Mouse (Mus musculus) urinary bladder, postnatal 25 days (tissue): ENCODE data around the gene Nop10.

Experiments
- DNase-seq: peaks from one replicate; pipeline ENCODE4 v3.0.0; 2022; ENCODE audit warnings: low spot score

The Nop10 gene

DNA sequence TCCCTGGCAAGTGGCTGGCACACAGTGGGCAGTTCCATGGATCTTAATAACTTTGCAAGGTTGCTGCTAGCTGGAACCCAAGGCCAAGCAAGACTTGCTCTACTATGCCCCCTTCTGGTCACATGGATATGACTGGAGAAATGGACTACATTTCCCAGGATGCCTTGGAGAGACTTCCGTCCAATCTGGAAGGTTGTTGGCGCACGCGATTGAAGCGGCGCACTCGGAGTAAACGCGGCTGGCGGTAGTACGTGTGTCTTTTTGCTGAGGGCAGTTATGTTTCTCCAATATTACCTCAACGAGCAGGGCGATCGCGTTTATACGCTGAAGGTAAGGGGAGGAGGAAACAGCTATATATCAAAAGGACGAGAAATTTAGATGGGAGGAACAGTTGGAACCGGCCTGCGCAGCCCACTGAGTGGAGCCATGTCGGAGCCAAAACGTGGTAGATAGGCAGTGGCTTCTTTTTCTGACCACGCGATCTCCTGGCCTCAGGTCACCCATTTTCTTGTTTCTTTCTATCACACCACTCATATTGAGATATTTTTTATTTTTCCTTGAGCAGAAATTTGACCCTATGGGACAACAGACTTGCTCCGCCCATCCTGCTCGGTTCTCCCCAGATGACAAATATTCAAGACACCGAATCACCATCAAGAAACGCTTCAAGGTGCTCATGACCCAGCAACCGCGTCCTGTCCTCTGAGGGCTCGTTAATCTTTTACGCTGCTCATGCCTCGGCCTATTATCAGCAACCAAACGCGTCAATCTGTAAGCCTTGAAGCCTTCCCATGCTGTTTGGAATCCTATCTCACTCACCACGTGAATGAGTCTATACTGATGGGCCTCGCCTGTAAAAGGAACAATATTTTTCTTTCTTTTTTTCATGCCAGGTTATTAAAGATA lies at the start of gene Nop10:
TSS of gene Nop10 (plus strand) at position 179 of the 906 bp plus-strand sequence.
- DNase-seq = peak; percentile 72

DNA sequence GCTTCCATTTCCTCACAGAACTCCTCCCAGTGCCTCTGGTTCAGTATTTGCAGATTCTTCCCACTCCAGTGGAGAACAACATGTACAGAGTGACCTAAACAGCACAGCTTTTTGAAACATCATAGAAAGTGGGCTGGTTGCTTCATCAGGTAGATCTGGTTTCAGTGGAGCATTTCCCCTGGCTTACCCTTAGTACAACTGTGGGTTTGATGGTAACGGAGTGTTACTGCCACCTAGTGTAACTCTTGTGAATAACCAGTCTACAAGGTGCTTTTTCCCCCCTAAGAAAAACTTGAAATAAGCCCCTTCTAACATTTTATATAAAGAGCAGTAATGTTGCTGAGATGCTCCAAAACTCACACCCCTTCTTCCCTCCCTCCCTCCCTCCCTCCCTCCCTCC lies 45.7 kb upstream of the Nop10 start:
- DNase-seq = no peak

DNA sequence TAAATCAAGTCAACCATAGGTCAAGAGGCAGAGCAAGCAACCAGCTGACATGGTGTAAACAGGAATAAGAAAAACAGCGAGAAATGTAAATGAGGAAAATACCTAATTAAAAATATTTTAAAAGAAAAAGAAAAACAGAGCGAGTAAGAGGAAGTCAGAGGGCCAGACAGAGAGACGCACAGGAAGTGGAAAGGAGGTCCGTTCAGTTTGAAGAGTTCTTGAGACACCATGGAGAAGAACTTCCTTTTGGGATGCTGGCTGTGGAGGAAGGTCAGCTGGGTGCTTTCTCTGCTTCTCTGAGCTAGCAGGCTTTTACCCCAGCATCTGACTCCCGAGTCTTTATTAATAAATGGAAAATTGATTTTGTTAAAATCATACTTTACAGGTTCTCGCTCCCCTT lies 44.1 kb upstream of the Nop10 start:
- DNase-seq = no peak

DNA sequence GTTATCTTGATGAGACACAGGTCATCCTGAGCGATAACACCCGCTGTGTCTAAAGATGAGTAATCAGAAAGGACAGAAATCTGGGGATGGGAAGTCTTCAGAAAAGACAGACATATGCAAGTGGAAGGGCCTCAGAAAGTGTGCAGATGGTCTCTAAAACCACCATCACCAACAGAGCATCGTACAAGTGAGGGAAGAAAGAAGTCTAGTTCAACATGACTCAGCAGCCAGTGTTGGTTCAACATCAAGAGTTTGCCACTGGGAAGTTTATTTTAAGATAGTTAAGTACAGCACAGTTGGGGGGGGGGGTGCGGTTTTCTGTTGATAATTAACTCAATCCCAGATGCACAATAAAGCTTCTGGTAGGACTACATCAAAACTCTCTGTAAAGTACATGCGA lies 40.8 kb upstream of the Nop10 start:
- DNase-seq = no peak

DNA sequence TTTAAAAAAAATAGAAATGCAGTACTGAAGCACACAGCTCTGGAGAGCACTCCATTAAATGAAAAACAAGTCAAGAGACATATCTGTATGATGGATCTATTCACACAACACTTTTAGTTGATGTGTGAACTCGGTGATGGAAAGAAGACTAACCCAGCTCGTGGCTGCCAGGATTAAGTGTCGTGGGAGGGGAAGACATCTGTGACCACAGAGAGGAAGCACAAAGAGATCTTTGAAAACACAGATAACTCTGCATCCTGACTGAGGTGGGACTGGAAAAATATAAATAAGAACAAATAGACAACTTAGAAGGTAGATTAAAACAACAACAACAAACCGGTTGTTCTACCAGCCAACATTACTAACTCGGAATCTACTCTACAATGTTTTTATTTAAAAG lies 39.1 kb upstream of the Nop10 start:
- DNase-seq = no peak

DNA sequence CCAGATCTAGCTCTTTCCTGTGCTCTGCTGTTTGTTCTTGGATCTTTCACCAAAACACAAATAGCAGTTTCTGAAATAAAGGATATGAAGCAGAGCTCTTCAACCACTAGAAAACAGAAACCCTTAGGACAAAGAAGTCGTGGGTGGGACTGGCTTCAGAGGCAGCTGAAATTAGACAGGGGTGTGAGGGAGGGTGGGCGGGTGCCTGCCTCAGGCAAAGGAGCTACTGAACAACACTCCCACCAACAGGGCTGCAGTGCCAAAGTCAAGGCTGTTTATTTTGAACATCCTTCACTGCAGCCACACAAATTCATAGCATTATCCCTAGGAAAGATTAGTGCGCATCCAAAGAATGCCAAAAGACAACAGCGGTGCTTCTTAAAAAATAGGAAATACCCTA lies 37.4 kb upstream of the Nop10 start:
- DNase-seq = no peak

DNA sequence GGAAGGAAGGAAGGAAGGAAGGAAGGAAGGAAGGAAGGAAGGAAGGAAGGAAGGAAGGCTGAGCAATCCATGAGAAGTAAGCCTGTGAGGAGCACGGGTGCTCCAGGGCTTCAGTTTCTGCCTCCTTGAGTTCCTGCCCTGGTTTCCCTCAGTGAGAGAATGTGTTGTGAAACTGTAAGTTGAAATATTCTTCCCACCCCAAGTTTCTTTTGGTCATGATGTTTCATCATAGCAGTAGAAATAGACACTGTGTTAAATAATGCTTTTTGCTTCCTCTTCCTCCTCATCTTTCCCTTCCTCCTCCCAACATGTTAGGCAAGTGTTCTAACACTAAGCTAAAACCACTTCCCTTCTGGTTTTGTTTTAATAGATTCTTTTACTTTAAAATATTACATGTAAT lies 29.1 kb upstream of the Nop10 start:
- DNase-seq = no peak

DNA sequence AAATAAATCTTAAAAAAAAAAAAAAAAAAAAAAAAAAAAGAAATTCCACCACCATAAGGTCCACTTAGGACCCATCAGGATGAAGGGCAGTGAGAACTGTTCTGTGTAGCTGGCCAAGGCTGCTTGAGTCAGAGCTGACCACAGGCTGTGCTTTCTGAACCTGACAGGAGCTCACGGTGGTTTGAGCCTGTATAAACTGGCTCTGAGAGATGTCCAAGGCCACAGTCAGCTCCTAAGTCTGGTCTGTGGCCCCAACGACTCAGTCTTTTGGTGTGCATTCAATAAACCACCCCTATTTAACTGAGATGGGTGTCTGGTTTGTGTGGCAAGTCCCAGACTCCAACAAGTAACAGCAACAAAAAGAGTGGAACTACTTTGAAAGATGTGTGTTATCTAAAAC lies 25.1 kb upstream of the Nop10 start:
- DNase-seq = no peak

DNA sequence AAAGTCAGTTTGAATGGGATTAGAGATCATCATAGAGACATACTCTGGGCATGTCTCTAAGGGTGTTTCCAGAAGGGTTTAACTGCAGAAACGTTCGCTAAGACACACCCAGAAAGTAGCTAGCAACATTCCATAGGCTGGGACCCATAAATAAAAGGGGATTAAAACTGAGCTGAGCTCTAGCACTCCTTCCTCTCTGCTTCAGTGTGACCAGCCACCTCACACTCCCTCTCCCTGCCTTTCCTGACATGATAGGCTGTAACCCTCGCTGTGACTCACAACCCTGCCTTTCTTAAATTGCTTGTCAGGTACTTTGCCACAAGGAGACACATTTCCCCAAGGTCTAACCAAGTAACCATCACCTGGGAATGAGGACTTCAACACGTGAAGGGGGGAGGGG lies 23.7 kb upstream of the Nop10 start:
- no peak for DNase-seq

DNA sequence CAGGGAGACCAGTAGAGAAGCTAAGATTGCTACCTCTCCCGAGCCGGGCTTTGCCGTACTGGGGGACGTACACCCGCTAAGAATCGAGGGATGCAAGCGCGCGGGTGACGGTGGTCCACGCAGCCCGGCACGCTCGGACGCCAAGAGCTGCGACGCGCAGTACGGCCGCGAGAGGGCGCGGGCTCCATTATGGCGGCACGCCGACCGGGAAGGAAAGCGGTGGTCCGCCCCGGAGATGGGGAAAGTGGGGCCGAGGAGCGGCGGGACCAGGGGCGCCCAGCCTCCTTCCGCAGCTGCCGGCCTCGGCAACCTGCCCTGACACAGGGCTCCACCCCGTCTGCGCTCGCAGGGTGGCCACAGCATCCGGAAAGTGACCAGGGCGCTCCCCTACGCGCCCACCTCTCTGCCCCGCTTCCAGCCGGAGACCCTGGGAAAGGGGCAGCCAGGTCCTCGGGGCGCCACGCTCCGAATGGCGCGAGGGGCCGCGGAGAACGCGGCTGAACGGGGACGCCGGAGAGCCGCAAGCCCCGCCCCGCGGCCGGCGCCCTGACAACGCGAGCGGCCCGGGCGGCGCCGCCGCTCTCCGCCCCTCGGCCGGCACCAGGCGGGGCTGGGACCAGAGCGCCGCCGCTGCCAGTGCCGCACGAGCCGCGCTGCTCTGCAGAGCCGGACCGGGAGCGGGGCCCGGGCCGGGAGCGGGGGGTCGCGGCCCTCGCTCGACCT lies 22.4 kb upstream of the Nop10 start, which contains the start of gene Lpcat4:
TSS of gene Lpcat4 (plus strand) at position 257 of the 723 bp plus-strand sequence.
- peak; percentile 88 for DNase-seq

DNA sequence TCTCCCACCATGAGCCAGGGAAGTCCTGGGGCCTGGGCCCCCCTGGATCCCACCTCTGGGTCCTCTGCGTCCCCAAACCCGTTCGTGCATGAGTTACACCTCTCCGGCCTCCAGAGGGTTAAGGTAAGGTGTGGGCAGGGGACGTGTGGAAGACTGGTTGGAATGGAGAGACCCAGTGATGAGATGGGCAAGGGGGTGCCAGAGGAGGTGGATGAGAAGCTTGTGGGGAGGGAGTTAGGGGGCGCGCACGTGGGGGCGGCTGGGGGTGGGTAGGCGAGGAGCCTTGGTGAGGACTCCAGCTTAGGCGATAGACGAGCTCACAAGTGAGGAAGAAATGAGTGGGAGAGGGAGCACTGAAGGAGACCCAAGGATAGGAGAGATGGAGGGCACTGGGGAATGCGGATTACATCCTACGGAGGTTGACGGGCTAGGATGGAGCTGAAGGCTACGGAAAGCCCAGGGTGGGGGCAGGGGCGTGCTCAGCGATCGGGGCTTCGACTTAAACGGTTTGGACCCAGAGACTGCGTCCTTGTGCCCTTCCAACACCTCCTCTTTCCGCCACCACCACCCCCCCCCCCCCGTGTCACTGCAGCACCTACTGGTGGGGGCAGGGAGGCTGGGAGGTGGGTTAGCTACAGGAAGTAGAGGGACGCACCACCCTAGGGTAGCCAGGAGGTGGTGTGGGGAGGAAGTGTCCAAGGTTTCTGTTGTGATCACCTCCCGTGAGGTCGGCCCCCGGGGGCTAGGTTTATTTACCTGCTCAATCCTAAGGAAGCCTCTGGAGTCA lies 21.6 kb upstream of the Nop10 start:
- DNase-seq = peak; percentile 23

DNA sequence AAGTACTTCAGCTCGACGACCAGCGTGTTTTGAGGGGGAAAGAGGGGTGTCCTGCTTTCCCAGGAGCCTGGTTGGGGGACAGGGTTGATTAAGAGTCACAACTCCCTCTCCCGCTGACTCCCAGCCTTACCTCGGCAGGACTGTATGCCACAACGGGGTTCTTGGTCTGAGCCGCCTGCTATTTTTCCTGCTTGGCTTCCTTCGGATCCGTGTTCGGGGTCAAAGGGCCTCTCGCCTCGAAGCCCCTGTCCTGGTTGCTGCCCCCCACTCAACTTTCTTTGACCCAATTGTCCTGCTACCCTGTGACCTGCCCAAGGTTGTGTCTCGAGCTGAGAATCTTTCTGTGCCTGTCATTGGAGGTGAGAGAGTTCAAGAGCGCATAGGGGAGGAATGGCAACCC lies 19.9 kb upstream of the Nop10 start:
- no peak for DNase-seq

DNA sequence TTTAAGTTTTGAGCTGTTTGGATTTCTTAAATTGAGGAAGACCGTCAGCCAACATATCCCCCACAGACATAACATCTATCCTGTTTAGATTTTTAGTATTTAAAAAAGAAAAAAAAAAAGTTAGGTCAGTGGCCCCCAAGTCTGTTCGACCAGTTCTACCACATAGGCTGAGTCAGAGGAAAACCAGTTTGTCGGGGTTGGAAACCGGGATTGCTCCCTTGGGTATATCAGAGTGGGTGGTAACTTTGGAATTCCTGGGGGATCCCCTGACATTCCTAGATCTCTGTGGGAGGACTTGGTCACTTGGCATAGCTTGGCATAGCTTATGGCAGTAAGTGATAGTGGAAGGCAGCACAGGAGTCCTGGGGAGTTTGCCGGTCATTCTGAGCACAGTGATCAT lies 16.4 kb upstream of the Nop10 start:
- DNase-seq = peak; percentile 43

DNA sequence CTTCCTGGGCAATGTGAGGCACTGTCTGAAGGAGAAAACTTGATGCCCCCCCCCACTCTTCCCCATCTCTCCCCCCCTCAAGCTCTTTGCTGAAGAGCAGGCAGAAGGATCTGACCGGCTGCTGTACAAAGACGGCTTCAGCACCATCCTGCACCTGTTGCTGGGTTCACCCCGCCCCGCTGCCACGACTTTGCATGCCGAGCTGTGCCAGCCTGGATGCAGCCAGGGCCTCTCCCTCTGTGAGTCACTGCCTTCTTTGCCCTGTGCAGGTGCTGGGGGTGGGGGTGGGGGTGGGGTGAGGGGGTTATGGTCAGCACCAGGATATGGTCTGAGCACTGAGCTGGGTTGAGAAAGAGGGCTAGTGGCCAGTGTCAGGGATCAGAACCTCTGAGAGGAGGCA lies 15.5 kb upstream of the Nop10 start:
- no peak for DNase-seq

DNA sequence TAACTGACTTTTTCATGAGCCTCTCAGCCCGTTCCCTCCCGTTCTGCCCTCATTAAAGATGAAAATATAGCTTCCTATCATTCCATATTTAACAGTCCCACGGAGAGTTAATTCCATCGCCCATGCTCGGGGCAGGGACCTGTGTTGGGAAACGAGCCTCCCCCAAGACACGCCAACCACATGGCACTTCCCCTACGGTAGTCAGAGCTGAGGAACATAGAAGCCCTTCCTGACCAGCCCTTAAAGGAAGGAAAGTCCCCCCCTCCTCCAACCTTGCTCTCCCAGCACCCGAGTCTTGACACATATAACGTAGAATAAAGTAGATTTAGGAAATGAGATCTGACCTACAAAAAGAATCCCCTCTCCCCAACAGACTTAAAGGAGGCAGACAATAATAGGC lies 14.4 kb upstream of the Nop10 start:
- no peak for DNase-seq

DNA sequence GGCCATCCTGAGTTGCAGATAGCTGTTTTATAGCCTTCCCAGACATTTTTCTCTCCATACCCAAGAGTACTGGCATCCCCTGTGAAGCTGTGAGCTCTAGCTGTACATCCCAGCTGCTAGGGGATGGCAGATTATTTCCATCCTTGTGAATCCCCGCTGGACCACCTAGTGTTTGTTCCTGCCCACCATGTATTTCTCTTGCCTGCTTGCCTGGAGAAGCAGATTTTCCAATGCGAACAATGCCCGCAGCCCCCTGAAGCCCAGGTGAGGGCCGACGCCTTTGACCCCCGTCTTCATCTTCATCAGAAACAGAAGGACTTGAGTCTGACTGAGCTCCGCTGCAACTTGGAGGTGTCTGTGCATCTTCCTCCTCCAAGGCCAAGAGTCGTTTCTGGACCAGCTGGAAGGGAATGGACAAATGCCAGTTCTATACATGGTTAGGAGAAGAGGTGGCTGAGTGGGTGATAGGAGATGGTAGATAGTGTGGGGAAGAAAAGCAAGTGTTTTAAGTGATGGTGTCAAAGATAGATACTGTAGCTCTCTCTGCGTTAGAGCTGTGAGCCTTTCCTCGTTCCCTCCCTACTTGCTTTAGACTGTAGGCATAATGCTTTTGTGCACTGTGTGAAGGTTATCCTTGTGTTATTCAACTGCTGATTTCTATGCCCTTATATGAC lies 11.8 kb upstream of the Nop10 start:
- no peak for DNase-seq

DNA sequence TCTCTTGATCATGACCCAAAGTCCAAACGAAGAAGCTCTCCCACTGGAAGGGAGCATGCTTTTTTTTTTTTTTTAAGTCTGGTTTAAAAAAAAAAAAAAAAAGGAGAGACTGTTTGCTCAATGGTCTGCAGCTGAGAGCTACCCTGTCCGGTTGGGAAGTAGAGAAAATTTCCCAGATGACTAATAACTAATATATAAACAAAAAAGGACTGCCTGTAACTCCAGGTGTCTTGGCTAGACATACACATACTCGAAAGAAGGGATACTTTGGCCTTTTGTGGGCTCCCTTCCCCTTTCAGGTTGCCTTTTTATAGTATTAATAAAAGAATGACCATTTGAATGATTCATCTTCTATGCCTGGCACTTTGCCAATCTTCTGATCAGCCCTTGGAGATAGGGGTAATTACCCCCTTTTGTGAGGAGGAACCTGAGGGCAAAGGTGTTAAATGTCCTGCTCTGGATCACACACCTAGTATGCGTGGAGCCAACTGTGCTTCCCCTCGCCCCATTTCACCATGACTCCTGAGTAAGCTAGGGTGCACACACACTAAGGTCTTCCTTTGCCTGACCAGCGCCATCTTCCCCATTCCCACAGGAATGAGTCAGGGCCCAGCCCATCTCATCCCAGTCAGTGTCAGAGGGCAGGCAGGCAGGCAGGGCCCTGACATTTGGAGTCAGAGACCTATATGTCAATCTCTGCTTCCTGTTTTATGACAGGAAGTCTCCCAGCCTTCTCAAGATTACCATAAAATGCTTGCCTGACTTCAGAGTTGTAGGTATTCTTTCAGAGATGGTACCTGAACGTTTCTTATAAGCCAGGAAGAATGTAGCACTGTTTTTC lies 6.8 kb upstream of the Nop10 start:
- DNase-seq = no peak

DNA sequence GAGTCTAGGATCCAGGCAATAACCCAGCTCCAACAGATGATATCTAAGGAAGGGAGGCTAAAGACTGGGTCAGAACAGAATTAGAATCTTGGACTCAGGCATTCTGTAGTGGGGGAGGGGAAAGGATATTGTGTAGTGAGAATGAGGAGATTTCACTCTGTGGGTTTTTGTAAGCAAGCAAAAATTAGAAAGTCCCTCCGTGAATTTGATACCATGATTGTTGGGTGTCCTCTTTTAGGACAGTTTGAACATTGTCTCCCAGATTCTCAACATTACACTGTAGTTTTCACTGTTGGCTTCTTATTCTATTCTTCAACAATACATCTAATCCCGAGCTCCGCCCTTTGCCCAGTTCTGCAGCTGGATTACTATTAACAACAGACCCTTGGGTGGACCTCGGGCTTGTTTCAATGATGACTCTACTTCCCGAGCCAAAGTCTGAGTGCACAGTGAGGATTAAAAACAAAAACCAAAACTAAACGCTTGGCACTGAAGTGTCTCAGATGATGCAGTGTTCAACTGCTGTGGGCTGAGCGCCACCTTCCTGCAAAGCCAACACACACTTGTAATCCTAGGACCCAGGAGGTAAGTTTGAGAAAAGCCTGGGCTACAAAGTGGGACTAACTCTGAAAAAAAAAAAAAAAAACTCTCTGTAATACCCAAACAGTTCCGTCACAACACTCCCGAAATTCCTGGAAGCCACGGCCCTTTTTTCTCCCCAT lies 2.3 kb upstream of the Nop10 start, which contains the start of gene Nutm1:
TSS of gene Nutm1 (minus strand) at position 51 of the 722 bp plus-strand sequence.
- no peak for DNase-seq

DNA sequence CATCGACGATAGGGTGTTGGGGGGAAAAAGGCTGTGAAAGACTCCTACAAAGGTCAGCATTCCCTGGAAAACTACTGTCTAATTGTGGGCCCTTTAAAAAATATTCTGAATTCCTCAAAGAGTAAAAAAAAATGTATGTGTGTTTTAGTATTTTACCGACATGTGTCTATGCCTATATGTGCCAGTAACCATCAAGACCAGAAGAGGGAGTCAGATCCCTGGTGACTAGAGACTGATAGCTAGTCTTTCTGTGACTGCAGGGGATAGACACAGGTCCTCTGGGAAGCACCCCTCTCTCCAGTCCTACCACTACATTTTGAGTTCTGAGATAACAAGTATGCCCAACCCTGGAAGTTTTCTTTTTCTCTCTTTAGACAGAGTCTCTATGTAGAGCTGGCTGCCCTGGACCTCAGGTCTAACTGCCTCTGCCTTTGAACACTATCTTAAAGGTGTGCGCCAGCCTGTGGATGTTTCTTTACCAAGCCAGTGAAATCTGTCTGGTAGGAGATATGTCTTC lies 1.1 kb downstream of the Nop10 start:
- no peak for DNase-seq

DNA sequence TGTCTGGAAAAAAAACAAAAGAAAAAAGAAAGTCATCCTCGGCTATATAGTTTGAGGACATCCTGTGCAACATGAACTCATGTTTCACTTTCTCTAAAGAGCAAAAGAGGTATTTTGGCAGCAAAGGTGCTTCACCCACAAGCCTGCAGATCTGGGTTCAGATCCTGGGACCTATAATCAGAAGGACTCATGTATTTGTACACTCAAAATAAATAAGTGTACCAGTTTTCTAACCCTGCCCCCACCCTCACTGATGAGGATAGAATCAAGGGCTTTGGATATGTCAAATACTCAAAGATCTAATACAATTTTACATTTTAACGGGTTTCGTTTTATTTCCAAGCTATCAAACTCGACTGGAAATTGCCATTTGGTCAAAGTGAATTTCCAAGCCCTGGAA lies 2.6 kb downstream of the Nop10 start:
- no peak for DNase-seq
